Mouse (Mus musculus): Measurements from ENCODE around the gene Crot. TPM values are rescaled to one million over a fixed set of nuclear protein-coding genes. Genes with fewer than 3 reads are reported as not detected.
"Not testable (repeated sequence)": the region's sequence is repeated elsewhere in the genome, so short reads cannot be mapped to it uniquely, and the experiment has no call there.

Gene Crot
- total RNA-seq, 2 experiments from 2014 or later, result 19.5 to 20.5 TPM

- DNase-seq, result peak; percentile 5 to 15
These were observed 998 bp downstream of the Crot start for GRCm38 (mm10) chr5:8995966-8996685.

- DNase-seq, result no peak
These were observed 5.5 kb downstream of the Crot start for GRCm38 (mm10) chr5:8991626-8992025.

DNA sequence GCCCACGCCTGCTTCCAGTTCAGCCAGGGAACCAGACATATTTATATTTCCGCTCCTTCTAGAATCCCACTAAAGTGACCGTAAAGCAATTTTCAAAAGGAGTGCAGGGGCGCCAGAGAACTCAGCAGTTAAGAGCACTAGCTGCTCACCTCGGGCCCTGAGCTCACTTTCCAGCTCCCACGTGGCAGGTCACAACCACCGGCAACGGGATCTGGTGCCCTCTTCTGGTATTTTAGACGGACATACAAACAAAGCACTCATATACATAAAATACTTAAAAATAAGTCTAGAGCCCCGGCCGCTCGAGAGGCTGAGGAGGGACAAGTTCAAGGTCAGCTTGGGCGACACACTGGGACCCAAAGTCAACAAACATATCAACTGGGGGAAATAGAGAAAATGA lies 6.6 kb downstream of the Crot start:
- no peak for DNase-seq

GRCm38 (mm10) chr5:8987925-8988324 lies 9.2 kb downstream of the Crot start:
- no peak for DNase-seq

DNA sequence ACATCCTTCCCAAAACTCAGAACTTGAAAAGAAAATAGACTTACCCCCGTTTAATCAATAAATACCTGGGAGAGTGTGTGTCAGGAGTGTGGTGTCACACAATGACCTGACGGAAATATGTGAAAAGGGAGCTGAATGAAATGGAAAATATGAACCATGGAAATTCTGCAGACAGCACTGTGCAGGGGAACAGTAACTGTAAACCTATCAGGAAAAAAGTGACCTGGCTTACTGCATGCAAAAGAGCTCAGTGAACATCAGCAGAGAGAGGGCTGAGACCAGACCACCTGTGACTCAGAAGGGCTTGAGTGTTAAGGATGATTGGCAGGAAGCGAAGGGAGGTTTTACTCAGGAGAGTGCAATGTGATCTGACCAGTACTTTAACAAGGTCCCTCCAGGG lies 11.7 kb downstream of the Crot start:
- DNase-seq, result no peak

DNA sequence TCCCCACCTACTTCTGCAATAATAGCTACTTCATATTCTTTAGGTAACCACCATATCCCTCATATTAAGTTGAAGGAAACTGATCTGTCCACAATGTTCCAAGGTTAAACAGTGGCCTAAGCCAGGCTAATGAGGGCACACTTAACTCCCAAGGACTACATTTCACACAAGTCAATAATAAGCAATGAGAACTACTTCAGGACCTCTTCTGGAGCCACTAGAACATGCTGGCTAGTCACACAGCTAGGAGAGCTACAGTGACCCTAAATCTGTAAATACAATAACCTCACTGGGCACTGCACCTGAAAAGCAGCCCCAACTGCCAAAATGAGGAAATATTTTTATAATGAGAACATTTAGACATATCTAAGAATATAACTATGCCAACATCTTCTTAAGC lies 22.4 kb downstream of the Crot start:
- DNase-seq, result no peak

DNA sequence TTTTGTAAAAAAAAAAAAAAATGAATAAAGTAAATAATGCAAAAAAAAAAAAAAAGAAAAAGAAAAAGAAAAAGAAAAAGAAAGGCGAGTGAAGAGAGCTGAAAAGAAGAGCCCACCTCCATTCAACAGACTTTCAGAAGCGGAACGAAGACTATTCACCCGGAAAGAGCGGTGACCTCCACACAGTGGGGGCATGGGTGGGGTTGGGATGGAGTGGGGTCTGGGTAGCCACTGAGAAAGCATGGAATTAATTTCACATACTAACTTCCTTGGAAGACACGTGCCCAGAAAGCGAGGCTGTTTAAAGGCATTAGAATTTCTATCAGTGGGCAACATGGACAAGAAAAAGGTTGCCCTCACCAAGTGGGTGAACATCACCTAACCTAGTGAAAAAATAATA lies 24.8 kb downstream of the Crot start:
- DNase-seq, result no peak

- DNase-seq, result no peak
These were observed 26.4 kb downstream of the Crot start for GRCm38 (mm10) chr5:8970694-8971093.

- DNase-seq, result no peak
These were observed 32.6 kb downstream of the Crot start for GRCm38 (mm10) chr5:8964487-8964886.

DNA sequence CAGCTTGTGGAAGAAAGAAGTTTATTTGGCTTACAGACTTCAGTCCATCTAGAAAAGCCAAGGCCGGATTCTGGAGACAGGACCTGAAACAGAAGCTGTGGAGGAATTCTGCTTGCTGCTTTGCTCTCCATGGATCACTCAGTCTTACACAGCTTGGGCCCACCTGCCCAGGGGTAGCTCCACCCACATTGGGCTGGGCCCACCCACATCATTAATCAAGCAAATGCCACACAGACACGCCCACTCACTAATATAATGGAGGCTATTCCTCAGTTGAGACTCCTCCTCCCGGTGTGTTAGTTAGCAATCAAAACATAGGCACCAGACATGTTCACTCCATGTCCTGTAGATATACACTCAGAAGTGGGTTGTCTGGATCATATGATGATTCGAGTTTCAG lies 36.6 kb downstream of the Crot start:
- DNase-seq, result no peak

GRCm38 (mm10) chr5:8955544-8955943 lies 41.6 kb downstream of the Crot start:
- no peak for DNase-seq

- DNase-seq, result no peak
These were observed 43.5 kb downstream of the Crot start for GRCm38 (mm10) chr5:8953660-8954059.

- no peak for DNase-seq
These were observed 49.6 kb downstream of the Crot start for GRCm38 (mm10) chr5:8947423-8948110.

DNA sequence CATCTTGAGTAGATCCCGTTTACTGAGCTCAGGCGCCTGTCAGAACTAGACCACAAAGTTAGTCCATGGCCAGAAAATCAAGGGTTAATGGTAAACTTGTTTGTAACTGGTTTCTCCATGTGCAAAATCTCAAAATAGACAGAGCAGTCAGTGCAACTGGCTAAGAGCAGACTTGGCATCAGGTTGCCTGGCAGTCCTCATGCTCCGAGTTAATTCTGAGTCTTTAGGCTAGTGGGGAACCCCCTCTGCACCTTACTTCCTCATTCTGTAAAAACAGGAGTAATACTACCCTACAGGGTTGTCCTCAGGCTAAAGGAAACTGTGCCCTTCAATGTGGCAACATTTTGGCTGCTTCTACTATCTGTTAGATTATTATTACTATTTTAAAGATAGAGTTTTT lies 53.3 kb downstream of the Crot start:
- peak; percentile 36 to 51 for DNase-seq

GRCm38 (mm10) chr5:8941266-8941665 lies 55.9 kb downstream of the Crot start:
- DNase-seq, result not testable (repeated sequence)

GRCm38 (mm10) chr5:8937965-8938364 lies 59.2 kb downstream of the Crot start:
- no peak for DNase-seq

- DNase-seq, result no peak
These were observed 68.7 kb downstream of the Crot start for GRCm38 (mm10) chr5:8928440-8928839.

- no peak for DNase-seq
These were observed 80.1 kb downstream of the Crot start for GRCm38 (mm10) chr5:8917069-8917468.

GRCm38 (mm10) chr5:8916400-8916799 lies 80.7 kb downstream of the Crot start:
- no peak for DNase-seq

Other genes with a start within 250 kb of the Crot start
- gene Abcb1b, start 199.2 kb downstream of the Crot start, total RNA-seq (2021), result 1 to 10 TPM; 5.2 to 6.6 TPM
- gene Abcb4, start 103.6 kb downstream of the Crot start, total RNA-seq (2021), result 10 to 100 TPM; 18.7 to 21.0 TPM
- gene Tmem243, start 103.3 kb upstream of the Crot start, total RNA-seq (2021), result 10 to 100 TPM; 10.0 to 12.3 TPM
- 10 to 100 TPM; 10.1 to 12.3 TPM for gene Dmtf1, start 164.5 kb upstream of the Crot start, total RNA-seq (2021)